Mouse (Mus musculus): ENCODE results near the gene Phc2. TPM values are rescaled to one million over a fixed set of nuclear protein-coding genes. Genes with fewer than 3 reads are reported as not detected.
A peak's percentile ranks its signal among the peaks of the same experiment; 100 is the strongest.

The Phc2 gene
- total RNA-seq, 2 experiments from 2014 or later: 51.0 to 55.5 TPM

GRCm38 (mm10) chr4:128734217-128734616 is 79.7 kb downstream of the Phc2 start:
- DNase-seq: peak; percentile 77 to 84
- intact Hi-C loops (cut with DNase I): no loop called here

GRCm38 (mm10) chr4:128734721-128735671 is 80.5 kb downstream of the Phc2 start:
- intact Hi-C loops (cut with DNase I): no loop called here
- peak; percentile 29 to 38 for DNase-seq

- intact Hi-C loops (cut with DNase I): no loop called here
- no peak for DNase-seq
Observed at GRCm38 (mm10) chr4:128737137-128737589, 82.7 kb downstream of the Phc2 start.

- DNase-seq: no peak
- intact Hi-C loops (cut with DNase I): no loop called here
Observed at GRCm38 (mm10) chr4:128737825-128738610, 83.5 kb downstream of the Phc2 start.

- intact Hi-C loops (cut with DNase I): loop anchor here (10.0 kb wide), 1 partner anchor 314 kb away; the partner anchor contains the start of gene Rnf19b
- DNase-seq: no peak
Observed at GRCm38 (mm10) chr4:128740878-128741277, 86.4 kb downstream of the Phc2 start.

GRCm38 (mm10) chr4:128741906-128742305 is 87.4 kb downstream of the Phc2 start:
- intact Hi-C loops (cut with DNase I): loop anchor here (10.0 kb wide), 1 partner anchor 313 kb away; the partner anchor contains the start of gene Rnf19b
- no peak for DNase-seq

- intact Hi-C loops (cut with DNase I): loop anchor here (10.0 kb wide), 1 partner anchor 312 kb away; the partner anchor contains the start of gene Rnf19b
- no peak for DNase-seq
Observed at GRCm38 (mm10) chr4:128742379-128742970, 88.0 kb downstream of the Phc2 start.

- no peak for DNase-seq
- intact Hi-C loops (cut with DNase I): loop anchor here (10.0 kb wide), 1 partner anchor 312 kb away; the partner anchor contains the start of gene Rnf19b
Observed at GRCm38 (mm10) chr4:128743031-128743626, 88.6 kb downstream of the Phc2 start.

- no peak for DNase-seq
- intact Hi-C loops (cut with DNase I): loop anchor here (10.0 kb wide), 1 partner anchor 310 kb away; the partner anchor contains the start of gene Rnf19b
Observed at GRCm38 (mm10) chr4:128745160-128745559, 90.7 kb downstream of the Phc2 start.

- intact Hi-C loops (cut with DNase I): loop anchor here (10.0 kb wide), 1 partner anchor 307 kb away; the partner anchor contains the start of gene Rnf19b
- DNase-seq: peak; percentile 47 to 51
Observed at GRCm38 (mm10) chr4:128747614-128748270, 93.2 kb downstream of the Phc2 start.

- DNase-seq: no peak
- intact Hi-C loops (cut with DNase I): loop anchor here (10.0 kb wide), 1 partner anchor 306 kb away; the partner anchor contains the start of gene Rnf19b
Observed at GRCm38 (mm10) chr4:128748309-128748708, 93.8 kb downstream of the Phc2 start.

- intact Hi-C loops (cut with DNase I): no loop called here
- DNase-seq: no peak
Observed at GRCm38 (mm10) chr4:128751006-128751405, 96.5 kb downstream of the Phc2 start.

- intact Hi-C loops (cut with DNase I): no loop called here
- no peak for DNase-seq
Observed at GRCm38 (mm10) chr4:128752031-128752757, 97.7 kb downstream of the Phc2 start.

- DNase-seq: no peak
- intact Hi-C loops (cut with DNase I): no loop called here
Observed at GRCm38 (mm10) chr4:128753571-128753970, 99.1 kb downstream of the Phc2 start.

- no peak for DNase-seq
- intact Hi-C loops (cut with DNase I): no loop called here
Observed at GRCm38 (mm10) chr4:128755064-128755463, 100.6 kb downstream of the Phc2 start, which contains the start of gene A3galt2. TSS of gene A3galt2 (plus strand) at chr4:128755364.

- intact Hi-C loops (cut with DNase I): no loop called here
- no peak for DNase-seq
Observed at GRCm38 (mm10) chr4:128755900-128756299, 101.4 kb downstream of the Phc2 start.

GRCm38 (mm10) chr4:128759214-128759613 is 104.7 kb downstream of the Phc2 start:
- no peak for DNase-seq
- intact Hi-C loops (cut with DNase I): no loop called here

GRCm38 (mm10) chr4:128760029-128760428 is 105.5 kb downstream of the Phc2 start:
- intact Hi-C loops (cut with DNase I): no loop called here
- no peak for DNase-seq

Measured in heart, postnatal 14 days (tissue).